Mouse (Mus musculus) heart, postnatal 0 days (tissue): ENCODE results near the gene Wnt9b.

Source experiments
- CTCF ChIP-seq: IDR thresholded peaks from 2 replicates; pipeline ENCODE4 v1.5.1; 2016; ENCODE audit warnings: antibody characterized with exemption, control low read depth, low read depth
- EP300 ChIP-seq: IDR thresholded peaks from 2 replicates; pipeline ENCODE4 v1.6.1; 2016; ENCODE audit warnings: antibody characterized with exemption, low read depth

- peak; percentile 25; the same call in 1 of the 2 replicates for TF ChIP-seq CTCF
- TF ChIP-seq EP300 = no peak
These were observed 8.4 kb upstream of the Wnt9b start for GRCm38 (mm10) chr11:103758054-103758453.
